Mouse (Mus musculus) CH12.LX (cell line): ENCODE results near the gene Gm8369.

ENCODE experiments used
- CTCF ChIP-seq, 2 experiments: IDR thresholded peaks in 1 of 2; conservative IDR thresholded peaks in 1 of 2; 2 replicates each; pipeline ENCODE4 v1.5.1; 2011 to 2012; ENCODE audit warnings: low read depth in 2 of 2, low read length in 2 of 2, improper control_type of control experiment in 1 of 2, inconsistent platforms in 1 of 2, mild to moderate bottlenecking in 1 of 2, moderate library complexity in 1 of 2
- EP300 ChIP-seq: IDR thresholded peaks from 2 replicates; pipeline ENCODE4 v1.6.1; 2011; ENCODE audit warnings: low read length, improper control_type of control experiment
- GABPA ChIP-seq: IDR thresholded peaks from 2 replicates; pipeline ENCODE4 v1.6.1; 2012; ENCODE audit warnings: low read depth, low read length, improper control_type of control experiment, inconsistent platforms; ENCODE audit not compliant: insufficient replicate concordance
- MAZ ChIP-seq: IDR thresholded peaks from 2 replicates; pipeline ENCODE4 v1.6.1; 2012; ENCODE audit warnings: low read depth, mild to moderate bottlenecking, inconsistent platforms, low read length, improper control_type of control experiment, moderate library complexity
- MEF2A ChIP-seq: IDR thresholded peaks from 2 replicates; pipeline ENCODE4 v1.6.1; 2014; ENCODE audit warnings: low read depth, mild to moderate bottlenecking, inconsistent platforms, low read length, improper control_type of control experiment, borderline replicate concordance
- POLR2A ChIP-seq: IDR thresholded peaks from 2 replicates; pipeline ENCODE4 v1.6.1; 2011; ENCODE audit warnings: low read depth, mild to moderate bottlenecking, improper control_type of control experiment, low read length
- SIN3A ChIP-seq: IDR thresholded peaks from 2 replicates; pipeline ENCODE4 v1.6.1; 2012; ENCODE audit warnings: low read length, improper control_type of control experiment, inconsistent platforms
- TCF12 ChIP-seq: IDR thresholded peaks from 2 replicates; pipeline ENCODE4 v1.6.1; 2014; ENCODE audit warnings: low read depth, mild to moderate bottlenecking, inconsistent platforms, low read length, improper control_type of control experiment
- ZKSCAN1 ChIP-seq: IDR thresholded peaks from 2 replicates; pipeline ENCODE4 v1.6.1; 2012; ENCODE audit warnings: low read depth, inconsistent platforms, low read length, improper control_type of control experiment, borderline replicate concordance
- ZNF384 ChIP-seq: IDR thresholded peaks from 2 replicates; pipeline ENCODE4 v1.6.1; 2012; ENCODE audit warnings: low read depth, low read length, improper control_type of control experiment, inconsistent platforms

GRCm38 (mm10) chr19:11483941-11484340, 1.8 kb upstream of the Gm8369 start:
- TF ChIP-seq EP300 (no peak), CTCF (conservative IDR thresholded peaks at IDR 0.05 in 1 of 2, IDR thresholded peaks at IDR 0.05 in 1 of 2; ENCODE audit: low read depth in 2 of 2, low read length in 2 of 2) (no peak), SIN3A (no peak), ZNF384 (no peak), GABPA (no peak), POLR2A (no peak), MAZ (no peak), ZKSCAN1 (no peak), MEF2A (no peak), TCF12 (no peak)
